Mouse (Mus musculus) intestine, embryonic 15.5 days (tissue): Measurements from ENCODE around the gene Gorasp1. TPM values are rescaled to one million over a fixed set of nuclear protein-coding genes. Genes with fewer than 3 reads are reported as not detected.

Experiments
- polyA plus RNA-seq: library from polyadenylated mRNA; unstranded; fragments of >200 nt; fragmentation: Nextera tagmentation; extraction: Ambion mirVana; gene quantifications from 2 replicates; pipeline ENCODE4 v1.2.1, GENCODE M21; 2015

Gene Gorasp1
- polyA plus RNA-seq, 1 experiment from 2014 or later: 29.3 TPM

Other genes with a start within 250 kb of the Gorasp1 start
- not detected in 2 replicates for gene Scn10a, start 218.2 kb downstream of the Gorasp1 start, polyA plus RNA-seq
- 0.04 TPM in 1 of 2 replicates, not detected in the other for gene Scn11a, start 112.1 kb downstream of the Gorasp1 start, polyA plus RNA-seq
- gene Wdr48, start 42.7 kb downstream of the Gorasp1 start, polyA plus RNA-seq: 38.2 and 41.6 TPM in 2 replicates
- gene Ttc21a, start within 50 bp of the Gorasp1 start, polyA plus RNA-seq: 0.11 TPM in 2 replicates
- 5.3 and 5.9 TPM in 2 replicates for gene Csrnp1, start 47.1 kb upstream of the Gorasp1 start, polyA plus RNA-seq
- 0.06 TPM in 1 of 2 replicates, not detected in the other for gene Xirp1, start 86.0 kb upstream of the Gorasp1 start, polyA plus RNA-seq
- gene Cx3cr1, start 132.3 kb upstream of the Gorasp1 start, polyA plus RNA-seq: 9.6 and 10.9 TPM in 2 replicates
- gene Ccr8, start 154.5 kb upstream of the Gorasp1 start, polyA plus RNA-seq: 0.14 and 0.40 TPM in 2 replicates
- gene Slc25a38, start 172.8 kb upstream of the Gorasp1 start, polyA plus RNA-seq: 25.2 and 30.2 TPM in 2 replicates
- gene Rpsa, start 190.1 kb upstream of the Gorasp1 start, polyA plus RNA-seq: 1,311 and 1,452 TPM in 2 replicates
- gene Mobp, start 212.1 kb upstream of the Gorasp1 start, polyA plus RNA-seq: 0.11 and 0.14 TPM in 2 replicates